Mouse (Mus musculus) megakaryocyte, embryonic 14.5 days (primary cell): ENCODE results near the gene Ppp1r26.

ENCODE experiments used
- FLI1 ChIP-seq: IDR thresholded peaks from 2 replicates; pipeline ENCODE4 v1.6.1; 2012; ENCODE audit warnings: low read length, inconsistent platforms, mixed read lengths
- GATA1 ChIP-seq: IDR thresholded peaks from 3 replicates; pipeline ENCODE4 v1.6.1; 2012; ENCODE audit warnings: mixed read lengths, low read length, inconsistent platforms, borderline replicate concordance

GRCm38 (mm10) chr2:28464919-28465318, 18.3 kb downstream of the Ppp1r26 start:
- no peak for TF ChIP-seq GATA1
- TF ChIP-seq FLI1 = no peak
